Mouse (Mus musculus) ovary, postnatal 10 days (tissue): ENCODE results near the gene Cnpy1.

Source experiments
- DNase-seq: peaks from one replicate; pipeline ENCODE4 v3.0.0; 2022; ENCODE audit warnings: low spot score

Gene Cnpy1

DNA sequence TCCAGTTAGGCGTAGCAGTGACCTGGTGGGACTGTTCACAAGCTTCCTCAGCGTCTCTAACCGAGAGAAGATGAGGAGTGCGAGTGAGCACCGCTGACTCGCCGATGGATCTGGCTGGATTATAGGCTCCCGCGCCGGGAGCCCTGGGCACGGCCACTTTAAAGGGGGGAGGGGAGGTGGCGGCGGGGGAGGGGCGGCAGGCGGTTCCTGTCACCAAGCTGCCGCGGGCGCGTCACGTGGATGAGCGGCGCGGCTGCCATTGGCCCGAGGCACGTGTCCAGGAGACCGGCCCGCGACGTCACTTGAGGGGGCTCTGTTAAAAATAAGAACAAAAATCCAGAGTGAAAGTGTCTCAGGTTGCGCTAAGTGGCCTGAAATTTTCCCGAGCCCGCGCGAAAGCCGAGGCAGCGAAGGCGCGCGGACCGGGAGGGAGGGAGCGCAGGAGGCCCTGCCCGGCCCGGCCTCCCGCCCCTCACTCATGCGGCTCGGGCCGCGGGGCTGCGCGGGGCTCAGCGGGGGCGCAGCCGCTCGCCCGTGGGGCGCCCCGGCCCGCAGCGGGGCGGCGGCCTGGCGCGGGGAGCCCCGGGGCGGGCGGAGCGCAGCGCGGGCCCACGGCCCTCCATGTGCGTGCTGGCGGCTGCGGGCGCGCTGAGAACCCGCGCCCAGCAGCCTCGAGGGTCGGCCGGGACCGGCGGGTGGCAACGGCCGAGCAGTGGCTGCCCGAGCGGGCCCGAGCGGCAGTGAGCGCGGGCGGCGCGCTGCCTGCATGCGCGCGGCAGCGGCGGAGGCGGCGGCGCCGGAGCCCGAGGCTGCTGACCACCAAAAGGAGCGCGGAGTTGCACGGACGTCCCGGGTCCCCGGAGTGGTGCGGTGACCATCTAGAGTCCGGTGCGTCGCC, 80.0 kb downstream of the Cnpy1 start, which contains the start of gene En2:
En2 (plus strand) TSS at position 337 of the 898 bp plus-strand sequence.
- DNase-seq, result no peak

DNA sequence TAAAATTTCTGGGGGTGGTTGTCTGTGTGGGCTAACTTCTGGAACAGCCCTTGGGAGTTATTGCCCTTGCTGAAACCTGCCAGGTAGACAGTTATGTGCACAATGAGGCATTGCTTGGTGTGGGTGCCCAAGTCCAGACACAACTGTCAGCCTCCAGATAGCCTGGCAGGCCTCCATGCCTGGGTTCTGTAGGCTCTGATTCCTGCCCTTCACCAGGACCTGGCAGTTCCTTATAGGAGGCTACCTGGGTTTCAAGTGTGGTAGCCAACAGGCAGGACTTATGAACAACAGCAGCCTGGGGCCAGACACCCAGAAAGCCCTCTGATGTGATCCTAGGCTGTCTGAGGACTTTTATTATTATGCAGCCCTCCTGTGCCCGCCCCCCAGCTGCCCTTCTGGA, 81.7 kb downstream of the Cnpy1 start:
- no peak for DNase-seq

DNA sequence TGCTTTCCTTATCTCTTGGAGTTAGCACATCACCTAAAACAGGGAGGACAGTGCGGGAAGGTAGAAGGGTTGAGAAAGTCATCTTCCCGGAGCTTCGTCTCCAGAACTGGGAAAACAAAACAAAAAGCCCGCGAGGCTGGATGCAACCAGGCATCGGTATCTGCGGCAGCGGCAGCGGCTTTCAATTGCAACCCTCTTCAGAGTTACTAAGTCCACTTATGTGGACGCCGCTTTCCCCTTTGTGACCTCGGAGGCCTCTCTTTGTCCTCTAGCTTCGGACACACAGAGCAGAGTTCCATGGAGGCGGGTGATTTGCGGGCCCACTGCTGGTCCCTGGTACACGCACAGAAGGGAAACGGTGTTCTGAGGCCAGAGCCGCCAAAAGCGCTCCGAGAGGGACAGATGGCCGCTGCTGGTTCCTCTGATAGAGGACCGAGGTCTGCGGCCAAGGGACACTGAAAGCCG, 83.6 kb downstream of the Cnpy1 start:
- DNase-seq, result no peak

DNA sequence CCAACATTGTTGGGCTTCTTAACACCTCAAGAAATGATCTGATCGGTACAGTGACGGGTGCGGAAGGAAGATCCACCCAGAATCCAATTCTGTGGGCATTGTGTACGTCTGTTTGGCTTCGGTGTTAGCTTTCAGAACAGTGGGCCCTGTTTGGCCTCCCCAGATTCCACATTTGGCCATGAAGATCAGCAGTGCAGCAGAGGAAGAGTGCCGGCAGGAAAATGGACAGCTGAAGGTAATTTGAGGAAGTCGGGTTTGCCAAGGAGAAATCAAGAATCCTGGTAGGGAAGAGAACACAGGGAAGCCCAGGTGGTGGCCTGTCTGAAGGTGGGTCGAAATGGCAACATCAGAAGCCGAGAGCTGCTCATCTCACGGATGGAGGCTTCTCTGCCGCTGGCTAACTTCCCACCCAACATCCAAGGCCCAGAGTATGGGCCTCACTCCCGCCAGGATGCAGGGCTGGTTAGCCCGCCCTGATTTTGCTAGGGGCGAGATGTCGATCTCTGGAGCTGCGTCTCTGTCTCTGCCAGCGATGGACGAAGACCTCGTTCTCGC, 84.1 kb downstream of the Cnpy1 start:
- no peak for DNase-seq

DNA sequence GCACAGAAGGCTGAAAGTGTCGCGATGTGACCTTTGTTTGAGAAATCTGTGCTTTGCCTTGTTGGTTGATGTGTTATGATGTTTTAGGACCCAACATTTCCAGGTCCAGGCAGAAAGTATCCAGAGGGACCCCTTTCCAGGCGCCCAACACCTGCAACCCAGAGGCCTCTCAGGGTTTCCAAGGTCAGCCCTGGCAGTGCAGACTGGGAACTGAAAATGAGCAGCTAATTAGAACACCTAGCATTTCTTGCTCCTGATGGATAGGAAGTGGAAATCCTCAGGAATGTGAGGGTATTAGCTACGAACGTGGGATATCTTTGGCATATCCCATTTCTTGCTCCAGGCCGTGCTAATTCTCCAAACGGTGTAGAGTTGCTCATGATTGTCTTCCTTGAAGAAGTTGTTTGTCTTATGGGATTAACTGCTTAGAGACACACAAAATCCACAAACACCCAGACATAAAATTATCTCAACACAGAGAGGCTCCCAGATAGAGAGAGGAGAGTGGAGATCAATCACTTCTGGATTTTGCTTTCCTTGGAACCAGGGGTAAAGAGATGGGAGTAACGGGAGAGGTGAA, 85.6 kb downstream of the Cnpy1 start:
- DNase-seq, result no peak

DNA sequence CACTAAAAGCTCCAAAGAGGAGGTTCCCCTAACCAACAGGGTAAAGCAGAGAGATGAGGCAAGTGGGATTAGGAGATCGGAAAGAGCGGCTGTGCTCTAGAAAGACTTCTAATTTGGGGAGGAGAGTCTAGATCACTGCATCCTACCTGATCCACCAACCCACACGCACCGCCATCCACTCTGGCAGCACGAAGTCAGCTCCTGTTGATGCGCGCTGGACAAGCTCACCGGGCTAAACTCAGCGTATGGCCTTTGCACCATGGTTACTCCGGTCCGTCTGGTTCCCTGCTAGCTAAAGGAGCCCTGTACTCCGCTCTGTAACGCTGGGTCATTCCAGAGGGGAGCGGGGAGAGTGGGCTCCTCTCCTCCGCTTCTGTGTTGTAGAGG, 86.5 kb downstream of the Cnpy1 start:
- no peak for DNase-seq

DNA sequence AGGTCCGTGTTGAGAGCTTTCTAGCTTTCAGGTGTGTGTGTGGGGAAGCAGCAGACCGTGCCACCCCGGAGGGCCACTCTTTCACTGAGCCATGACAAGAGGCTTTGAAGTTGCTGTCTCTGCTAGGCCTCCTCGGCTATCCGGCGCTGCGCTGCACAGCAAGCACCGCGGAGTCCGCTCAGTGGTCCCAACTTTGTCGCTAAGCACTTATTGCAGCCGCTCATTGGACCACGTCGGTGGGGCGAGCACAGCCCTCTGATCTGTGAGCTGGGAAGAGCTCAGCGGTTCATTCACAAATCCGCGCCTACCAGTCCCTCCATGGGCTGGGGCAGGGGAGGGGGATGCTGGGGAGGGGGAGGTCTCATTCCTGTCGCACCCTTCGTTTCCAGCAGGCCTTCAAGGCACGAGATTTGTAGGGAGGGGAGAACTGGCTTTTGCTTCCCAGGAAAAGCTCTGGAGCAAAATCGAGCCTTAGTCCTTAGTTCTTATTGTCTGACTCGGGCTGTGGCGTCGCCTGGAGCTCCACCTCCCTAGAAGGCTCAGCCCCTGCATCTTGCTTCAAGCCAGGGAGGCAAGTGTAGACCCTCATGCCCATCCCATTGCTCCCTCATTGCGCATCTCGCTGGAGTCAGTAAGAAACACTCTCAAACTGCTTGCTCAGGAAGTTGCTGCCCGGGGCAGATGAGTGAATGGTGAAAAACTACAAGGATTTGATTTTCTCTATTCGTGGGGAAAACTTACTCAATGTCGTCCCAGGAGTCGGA, 87.1 kb downstream of the Cnpy1 start:
- DNase-seq, result no peak

DNA sequence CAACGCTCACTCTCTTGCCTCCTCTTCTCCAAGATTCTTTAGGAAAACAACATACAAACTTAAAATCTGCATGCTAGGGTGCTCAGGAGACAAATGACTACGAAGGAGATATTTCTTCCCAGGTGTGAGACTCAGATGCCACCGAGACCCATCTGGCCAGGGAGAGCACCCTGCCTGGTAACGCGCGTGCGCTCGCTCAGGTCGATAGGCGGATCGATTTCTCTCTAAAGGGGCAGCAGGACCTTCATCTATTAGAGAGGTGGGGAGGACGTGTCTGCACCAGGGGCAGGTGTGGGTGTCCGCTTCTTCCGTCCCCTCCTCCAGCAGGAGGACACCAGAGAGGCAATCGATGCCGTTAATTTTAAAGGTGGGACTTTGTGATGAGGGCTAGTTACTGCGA, 87.8 kb downstream of the Cnpy1 start:
- DNase-seq, result no peak

DNA sequence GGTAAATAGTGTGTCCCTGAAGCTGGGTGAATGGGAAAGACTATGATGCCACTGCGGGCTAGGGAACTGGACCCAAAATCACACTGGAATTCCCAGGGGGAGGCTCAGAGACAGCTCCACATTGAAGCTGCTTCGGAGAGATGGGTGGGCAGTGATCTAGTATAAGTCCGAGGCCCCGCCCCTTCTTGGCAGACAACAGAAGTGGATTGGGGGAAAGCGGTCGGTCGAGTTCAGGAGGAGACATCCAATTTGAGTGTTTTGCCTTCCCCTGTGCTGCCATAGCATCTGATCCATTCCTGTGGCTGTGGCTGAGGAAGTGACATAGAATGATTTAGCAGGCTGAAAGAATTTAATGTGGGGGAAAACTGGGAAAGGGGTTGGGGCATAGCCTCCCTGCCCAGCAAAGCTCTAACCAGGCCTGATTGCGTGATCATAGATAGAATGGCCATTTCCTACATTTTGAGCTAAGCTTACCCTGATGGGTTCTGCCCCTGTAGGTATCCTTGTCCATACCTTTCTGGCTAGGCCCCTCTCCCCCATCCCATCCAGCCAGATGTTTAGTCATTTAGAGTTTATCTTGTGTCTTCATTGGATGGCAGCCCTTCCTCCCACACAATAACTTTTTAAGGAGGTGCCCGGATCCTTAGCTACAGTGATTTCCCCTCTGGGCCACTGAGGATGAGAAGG, 88.4 kb downstream of the Cnpy1 start:
- DNase-seq, result no peak
